Mouse (Mus musculus) liver, embryonic 16.5 days (tissue): Measurements from ENCODE around the gene Utp14a. TPM values are rescaled to one million over a fixed set of nuclear protein-coding genes. Genes with fewer than 3 reads are reported as not detected.

ENCODE experiments used
- ATAC-seq: fragments of 200-750 bp; cut with Nextera tagmentation; 2 replicates; pipeline ENCODE4 v1.8.0; 2017; ENCODE audit warnings: low read depth, mild to moderate bottlenecking, moderate number of reproducible peaks, moderate library complexity
- H3K27ac ChIP-seq: fragments of 300-500 bp; sonication (generic); 2 replicates; pipeline ENCODE4 v1.5.1; 2014; ENCODE audit warnings: mild to moderate bottlenecking, low read length
- H3K27me3 ChIP-seq: fragments of 300-500 bp; sonication (generic); 2 replicates; pipeline ENCODE4 v1.6.1; 2014; ENCODE audit warnings: low read depth, low read length, mixed read lengths; ENCODE audit not compliant: control insufficient read depth, insufficient read depth
- H3K36me3 ChIP-seq: fragments of 300-500 bp; sonication (generic); 2 replicates; pipeline ENCODE4 v1.6.1; 2014; ENCODE audit warnings: mild to moderate bottlenecking; ENCODE audit not compliant: control insufficient read depth, insufficient read depth
- H3K4me1 ChIP-seq: fragments of 300-500 bp; sonication (generic); 2 replicates; pipeline ENCODE4 v1.6.1; 2014; ENCODE audit warnings: low read depth, low read length, mixed read lengths; ENCODE audit not compliant: control insufficient read depth
- H3K4me2 ChIP-seq: fragments of 300-500 bp; sonication (generic); 2 replicates; pipeline ENCODE4 v1.6.1; 2014; ENCODE audit warnings: low read depth, low read length, mixed read lengths
- H3K4me3 ChIP-seq: fragments of 300-500 bp; sonication (generic); 2 replicates; pipeline ENCODE4 v1.5.1; 2014; ENCODE audit warnings: low read depth, mild to moderate bottlenecking, low read length
- H3K9ac ChIP-seq: fragments of 300-500 bp; sonication (generic); 2 replicates; pipeline ENCODE4 v1.6.1; 2014; ENCODE audit warnings: low read depth, low read length
- H3K9me3 ChIP-seq: fragments of 300-500 bp; sonication (generic); replicated peaks from 2 replicates; pipeline ENCODE4 v1.6.1; 2016; ENCODE audit warnings: low read length; ENCODE audit not compliant: control insufficient read depth
- WGBS: fragments of 180-500 bp; shearing (Covaris S2); extraction: QIAGEN DNeasy Blood & Tissue Kit; methylation state at CpG from one replicate; pipeline ENCODE4 v1.1.7; 2014; ENCODE audit not compliant: insufficient replicate concordance; 5-methylcytosine and 5-hydroxymethylcytosine counted together
- polyA plus RNA-seq: library from polyadenylated mRNA; unstranded; fragments of >200 nt; fragmentation: Nextera tagmentation; extraction: Ambion mirVana; gene quantifications from 2 replicates; pipeline ENCODE4 v1.2.1, GENCODE M21; 2015

Gene Utp14a
- polyA plus RNA-seq, 1 experiment from 2014 or later = 5.5 TPM

- H3K4me2 ChIP-seq = peak overlapping the region; percentile 82
- 0 out of 2 replicates have a peak overlapping the region, but pooled peaks have one; percentile 65 for H3K4me3 ChIP-seq
These were observed 29.8 kb downstream of the Utp14a start for GRCm38 (mm10) chrX:48286488-48286887.

GRCm38 (mm10) chrX:48288008-48288407, 31.3 kb downstream of the Utp14a start:
- peaks cover 26% of the 10 kb centered on the region for H3K4me1 ChIP-seq
- peak overlapping the region; percentile 11; the same call in 1 of the 2 replicates for H3K9ac ChIP-seq
- peak overlapping the region; percentile 93 for H3K27ac ChIP-seq
- no peak overlapping the region for H3K4me3 ChIP-seq
- no peaks in the 10 kb centered on the region; the same call in 1 of the 2 replicates for H3K27me3 ChIP-seq
- H3K9me3 ChIP-seq = no peaks in the 10 kb centered on the region
- H3K36me3 ChIP-seq = no peaks in the 10 kb centered on the region
- ATAC-seq = no peak
- H3K4me2 ChIP-seq = peak overlapping the region; percentile 33
- WGBS = 38% methylated on average over 4 of the region's 4 CpGs

More at GRCm38 (mm10) chrX:48286488-48286887, 29.8 kb downstream of the Utp14a start:
- WGBS = 47% methylated on average over 6 of the region's 6 CpGs
- H3K27me3 ChIP-seq = no peaks in the 10 kb centered on the region; the same call in 1 of the 2 replicates
- ATAC-seq = no peak
- no peaks in the 10 kb centered on the region for H3K9me3 ChIP-seq
- H3K27ac ChIP-seq = peak overlapping the region; percentile 93
- H3K4me1 ChIP-seq = peaks cover 26% of the 10 kb centered on the region
- peak overlapping the region; percentile 71; the same call in 1 of the 2 replicates for H3K9ac ChIP-seq
- no peaks in the 10 kb centered on the region for H3K36me3 ChIP-seq

- ATAC-seq = no peak
These were observed 34.8 kb downstream of the Utp14a start for GRCm38 (mm10) chrX:48291413-48291812.

DNA sequence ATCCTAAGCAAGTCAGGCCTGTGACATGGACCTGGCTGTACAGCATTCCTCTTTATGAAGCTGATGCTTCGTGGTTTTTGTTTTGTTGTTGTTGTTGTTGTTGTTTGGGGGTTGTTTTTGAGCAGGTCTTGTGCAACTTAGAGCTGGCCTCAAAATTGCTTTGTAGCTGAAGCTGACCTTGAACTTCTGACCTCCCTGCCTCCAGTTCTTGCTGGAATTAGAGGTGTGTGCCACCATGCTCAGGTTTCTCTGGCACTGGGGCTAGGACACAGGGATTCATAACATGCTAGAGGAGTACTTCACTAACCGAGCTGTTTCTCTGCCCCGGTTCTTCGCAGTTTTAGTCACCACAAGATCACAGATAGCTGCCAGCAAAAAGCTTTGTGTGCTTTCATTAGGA, 48.7 kb downstream of the Utp14a start:
- Histone ChIP-seq H3K4me3 (no peak overlapping the region), H3K27ac (no peak overlapping the region), H3K27me3 (no peaks in the 10 kb centered on the region), H3K4me2 (no peak overlapping the region), H3K9ac (no peak overlapping the region), H3K9me3 (no peaks in the 10 kb centered on the region), H3K4me1 (peaks cover 4% of the 10 kb centered on the region; the same call in 1 of the 2 replicates), H3K36me3 (no peaks in the 10 kb centered on the region)
- 72% methylated on average over 4 of the region's 4 CpGs for WGBS
- no peak for ATAC-seq

More at GRCm38 (mm10) chrX:48291413-48291812, 34.8 kb downstream of the Utp14a start:
- no peak overlapping the region for H3K27ac ChIP-seq
- no peak overlapping the region for H3K4me2 ChIP-seq
- H3K4me1 ChIP-seq = peaks cover 21% of the 10 kb centered on the region
- no peaks in the 10 kb centered on the region for H3K9me3 ChIP-seq
- H3K27me3 ChIP-seq = no peaks in the 10 kb centered on the region; the same call in 1 of the 2 replicates
- no peak overlapping the region for H3K4me3 ChIP-seq
- no peaks in the 10 kb centered on the region for H3K36me3 ChIP-seq
- 49% methylated on average over 3 of the region's 3 CpGs for WGBS
- H3K9ac ChIP-seq = no peak overlapping the region

GRCm38 (mm10) chrX:48310706-48311517, 54.2 kb downstream of the Utp14a start:
- no peaks in the 10 kb centered on the region for H3K9me3 ChIP-seq
- peak overlapping the region; percentile 47 for H3K4me3 ChIP-seq
- peak overlapping the region; percentile 69 for H3K4me2 ChIP-seq
- H3K4me1 ChIP-seq = peaks cover 35% of the 10 kb centered on the region
- ATAC-seq = peak; percentile 52
- H3K27ac ChIP-seq = peak overlapping the region; percentile 73
- WGBS = 22% methylated on average over 26 of the region's 26 CpGs
- H3K9ac ChIP-seq = peak overlapping the region; percentile 59
- H3K27me3 ChIP-seq = no peaks in the 10 kb centered on the region
- no peaks in the 10 kb centered on the region for H3K36me3 ChIP-seq

DNA sequence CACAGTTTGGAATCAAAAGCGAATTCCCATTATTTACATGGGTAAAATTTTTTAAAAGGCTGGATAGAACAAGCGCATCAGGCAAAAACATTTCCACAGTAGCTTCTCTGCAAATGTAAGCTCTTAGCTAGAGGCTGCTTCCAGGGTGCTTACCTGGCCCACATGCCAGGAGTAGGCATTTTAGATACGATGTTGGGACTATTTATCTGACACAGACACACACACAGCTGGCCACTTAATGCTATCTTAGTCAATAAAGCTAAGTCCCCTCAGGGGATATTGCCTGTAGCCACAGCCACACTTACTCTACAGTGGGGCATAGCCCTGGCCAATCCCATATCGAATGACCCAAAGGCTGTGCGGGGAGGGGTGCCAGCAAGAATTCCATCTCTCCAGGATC, 55.1 kb downstream of the Utp14a start:
- Histone ChIP-seq H3K36me3 (no peaks in the 10 kb centered on the region), H3K9me3 (no peaks in the 10 kb centered on the region), H3K9ac (no peak overlapping the region), H3K4me1 (peaks cover 35% of the 10 kb centered on the region), H3K4me3 (peak overlapping the region; percentile 47), H3K27ac (peak overlapping the region; percentile 73), H3K27me3 (no peaks in the 10 kb centered on the region), H3K4me2 (peak overlapping the region; percentile 69)
- peak; percentile 56 for ATAC-seq
- 65% methylated on average over 5 of the region's 5 CpGs for WGBS

- Histone ChIP-seq H3K27ac (peak overlapping the region; percentile 81), H3K9me3 (no peaks in the 10 kb centered on the region), H3K36me3 (no peaks in the 10 kb centered on the region), H3K27me3 (no peaks in the 10 kb centered on the region), H3K4me1 (peaks cover 57% of the 10 kb centered on the region), H3K9ac (peak overlapping the region; percentile 70), H3K4me2 (peak overlapping the region; percentile 66), H3K4me3 (peak overlapping the region; percentile 67)
- WGBS = 10% methylated on average over 33 of the region's 33 CpGs
- ATAC-seq = peak; percentile 88
These were observed 57.9 kb downstream of the Utp14a start for GRCm38 (mm10) chrX:48314530-48315079.

- 17% methylated on average over 3 of the region's 3 CpGs for WGBS
- Histone ChIP-seq H3K27ac (peak overlapping the region; percentile 44; the same call in 1 of the 2 replicates), H3K9ac (no peak overlapping the region), H3K9me3 (no peaks in the 10 kb centered on the region), H3K4me2 (peak overlapping the region; percentile 37; the same call in 1 of the 2 replicates), H3K4me3 (no peak overlapping the region), H3K27me3 (no peaks in the 10 kb centered on the region), H3K4me1 (peaks cover 36% of the 10 kb centered on the region), H3K36me3 (no peaks in the 10 kb centered on the region)
- ATAC-seq = peak; percentile 26; the same call in 1 of the 2 replicates
These were observed 60.8 kb downstream of the Utp14a start for GRCm38 (mm10) chrX:48317444-48317843.
